Mouse (Mus musculus): ENCODE measurements around the gene Mrpl1. TPM values are rescaled to one million over a fixed set of nuclear protein-coding genes. Genes with fewer than 3 reads are reported as not detected.

Mrpl1 gene
- total and polyA plus RNA-seq, 3 experiments = 31.3 to 77.6 (median 44.2) TPM

GRCm38 (mm10) chr5:96200269-96200668 is 9.0 kb upstream of the Mrpl1 start:
- no peaks in the 10 kb centered on the region for H3K27me3 ChIP-seq (replicated peaks)
- no peak overlapping the region for H3K4me3 ChIP-seq (replicated peaks in 1 of 3; ENCODE audit: low read depth in 2 of 3, low read length in 2 of 3, poor library complexity in 1 of 3)
- H3K9ac ChIP-seq (ENCODE audit: insufficient read depth, low read depth) = no peak overlapping the region
- no peak overlapping the region for H3K27ac ChIP-seq (ENCODE audit: insufficient read depth, low read depth)
- H3K9me3 ChIP-seq (replicated peaks; ENCODE audit: low read length) = no peaks in the 10 kb centered on the region
- H3K36me3 ChIP-seq (replicated peaks in 1 of 2; ENCODE audit: control insufficient read depth in 1 of 2, insufficient read depth in 1 of 2, low read length in 1 of 2) = no peaks in the 10 kb centered on the region
- in situ Hi-C loops (cut with MboI; ENCODE audit: low pct_ligation_motif_present, low pct_unique_long_range_greater_than_20kb, low sequenced_read_pairs) = no loop called here
- no peak overlapping the region for H3K4me2 ChIP-seq (ENCODE audit: insufficient read depth, low read depth, poor library complexity, severe bottlenecking)
- TF ChIP-seq IRF4 (IDR thresholded peaks at IDR 0.05; ENCODE audit: low read depth, low read length) = no peak
- TF ChIP-seq ETS1 (conservative IDR thresholded peaks at IDR 0.05; ENCODE audit: low read depth, low read length) = no peak
- no peak for TF ChIP-seq ZC3H11A (IDR thresholded peaks at IDR 0.05; ENCODE audit: low read depth, low read length)
- no peak for TF ChIP-seq ZMIZ1 (IDR thresholded peaks at IDR 0.05; ENCODE audit: low read depth, low read length)
- TF ChIP-seq USF1 (IDR thresholded peaks at IDR 0.05; ENCODE audit: low read depth, low read length) = no peak
- no peak for TF ChIP-seq HCFC1 (IDR thresholded peaks at IDR 0.05; ENCODE audit: low read depth, low read length)
- H3K79me2 ChIP-seq (replicated peaks; ENCODE audit: control insufficient read depth, extremely low read depth, insufficient read depth, poor library complexity, severe bottlenecking) = no peaks in the 10 kb centered on the region
- H3K4me1 ChIP-seq (ENCODE audit: control insufficient read depth in 1 of 2, insufficient read depth in 2 of 2) = no peaks in the 10 kb centered on the region
- DNase-seq (ENCODE audit: extremely low read depth) = no peak
- dilution Hi-C loops (cut with MboI; ENCODE audit: extremely low pct_ligation_motif_present, extremely low pct_unique_long_range_greater_than_20kb, low sequenced_read_pairs) = no loop called here

- H3K9me3 ChIP-seq (replicated peaks; ENCODE audit: low read length) = no peaks in the 10 kb centered on the region
- no peak for DNase-seq (ENCODE audit: extremely low read depth)
- in situ Hi-C loops (cut with MboI; ENCODE audit: low pct_ligation_motif_present, low pct_unique_long_range_greater_than_20kb, low sequenced_read_pairs) (no loop called here), dilution Hi-C loops (cut with MboI; ENCODE audit: extremely low pct_ligation_motif_present, extremely low pct_unique_long_range_greater_than_20kb, low sequenced_read_pairs) (no loop called here)
- H3K9ac ChIP-seq (ENCODE audit: insufficient read depth, low read depth) = no peak overlapping the region
- H3K36me3 ChIP-seq (replicated peaks in 1 of 2; ENCODE audit: control insufficient read depth in 1 of 2, insufficient read depth in 1 of 2, low read length in 1 of 2) = no peaks in the 10 kb centered on the region
- no peaks in the 10 kb centered on the region for H3K4me1 ChIP-seq (ENCODE audit: control insufficient read depth in 1 of 2, insufficient read depth in 2 of 2)
- H3K4me3 ChIP-seq (replicated peaks in 1 of 3; ENCODE audit: low read depth in 2 of 3, low read length in 2 of 3, poor library complexity in 1 of 3) = no peak overlapping the region
- no peak overlapping the region for H3K27ac ChIP-seq (ENCODE audit: insufficient read depth, low read depth)
- TF ChIP-seq UBTF (IDR thresholded peaks at IDR 0.05; ENCODE audit: low read depth, low read length) (no peak), TCF12 (IDR thresholded peaks at IDR 0.05; ENCODE audit: low read depth, low read length) (no peak), ELF1 (IDR thresholded peaks at IDR 0.05; ENCODE audit: low read depth, low read length) (no peak), PAX5 (IDR thresholded peaks at IDR 0.05; ENCODE audit: low read length) (no peak), MAZ (IDR thresholded peaks at IDR 0.05; ENCODE audit: low read depth, low read length) (no peak), SMC3 (IDR thresholded peaks at IDR 0.05; ENCODE audit: low read depth, low read length) (no peak), POLR2AphosphoS2 (IDR thresholded peaks at IDR 0.05; ENCODE audit: low read depth, low read length) (no peak), BHLHE40 (IDR thresholded peaks at IDR 0.05; ENCODE audit: low read depth, low read length) (no peak), ZC3H11A (IDR thresholded peaks at IDR 0.05; ENCODE audit: low read depth, low read length) (no peak), NRF1 (IDR thresholded peaks at IDR 0.05; ENCODE audit: low read depth, low read length) (no peak), TBP (conservative IDR thresholded peaks at IDR 0.05; ENCODE audit: low read depth, low read length) (no peak), CHD2 (IDR thresholded peaks at IDR 0.05; ENCODE audit: low read length) (no peak), ZNF384 (IDR thresholded peaks at IDR 0.05; ENCODE audit: low read depth, low read length) (no peak), MEF2A (IDR thresholded peaks at IDR 0.05; ENCODE audit: borderline replicate concordance, low read depth, low read length) (no peak), NELFE (IDR thresholded peaks at IDR 0.05; ENCODE audit: low read depth, low read length) (no peak), MXI1 (IDR thresholded peaks at IDR 0.05; ENCODE audit: low read depth, low read length) (no peak), CHD1 (IDR thresholded peaks at IDR 0.05; ENCODE audit: low read depth, low read length) (no peak)
- no peaks in the 10 kb centered on the region for H3K27me3 ChIP-seq (replicated peaks)
- H3K4me2 ChIP-seq (ENCODE audit: insufficient read depth, low read depth, poor library complexity, severe bottlenecking) = no peak overlapping the region
- no peaks in the 10 kb centered on the region for H3K79me2 ChIP-seq (replicated peaks; ENCODE audit: control insufficient read depth, extremely low read depth, insufficient read depth, poor library complexity, severe bottlenecking)
These were observed 7.7 kb upstream of the Mrpl1 start for GRCm38 (mm10) chr5:96201462-96202154.
